Mouse (Mus musculus) frontal cortex, postnatal 25 days (tissue): ENCODE data around the gene Cldn4.
"Not testable (repeated sequence)": the region's sequence is repeated elsewhere in the genome, so short reads cannot be mapped to it uniquely, and the experiment has no call there.

Experiments
- DNase-seq, 2 experiments: peaks; one replicate each; pipeline ENCODE4 v3.0.0; 2022; ENCODE audit warnings: low spot score in 2 of 2

Cldn4 gene

DNA sequence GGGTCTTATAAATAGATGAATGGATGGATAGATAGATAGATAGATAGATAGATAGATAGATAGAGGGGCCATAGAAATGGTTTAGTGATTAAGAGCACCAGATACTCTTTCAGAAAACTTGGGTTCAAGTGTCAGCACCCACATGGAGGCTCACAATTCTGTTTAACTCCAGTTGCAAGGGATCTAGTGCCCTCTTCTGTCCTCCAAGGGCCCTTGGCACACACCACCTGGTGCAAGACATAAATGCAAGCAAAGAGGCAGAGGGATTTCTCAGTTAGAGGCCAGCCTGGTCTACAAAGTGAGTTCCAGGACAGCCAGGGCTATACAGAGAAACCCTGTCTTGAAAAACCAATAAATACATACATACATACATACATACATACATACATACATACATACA is 17.9 kb upstream of the Cldn4 start:
- DNase-seq: not testable (repeated sequence)

DNA sequence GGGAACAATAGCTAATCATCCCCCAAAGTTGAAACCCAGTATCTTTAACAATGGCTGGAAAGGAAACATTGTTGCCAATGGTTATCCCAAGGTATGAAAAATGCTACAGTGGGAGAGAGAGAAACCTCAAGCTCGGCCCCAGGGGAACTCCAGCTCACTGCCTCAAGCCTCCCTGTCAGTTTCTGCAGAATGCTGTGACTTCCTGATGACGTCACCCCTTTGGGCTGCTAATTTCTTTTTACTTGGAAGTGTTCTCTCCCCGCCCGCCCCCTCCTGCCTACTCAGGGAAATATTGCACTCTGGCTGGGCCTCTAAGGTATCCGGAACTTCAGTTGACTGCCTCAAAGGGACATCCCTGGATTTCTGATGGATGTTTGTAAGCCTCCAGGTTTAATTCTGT is 16.8 kb upstream of the Cldn4 start:
- no peak for DNase-seq

DNA sequence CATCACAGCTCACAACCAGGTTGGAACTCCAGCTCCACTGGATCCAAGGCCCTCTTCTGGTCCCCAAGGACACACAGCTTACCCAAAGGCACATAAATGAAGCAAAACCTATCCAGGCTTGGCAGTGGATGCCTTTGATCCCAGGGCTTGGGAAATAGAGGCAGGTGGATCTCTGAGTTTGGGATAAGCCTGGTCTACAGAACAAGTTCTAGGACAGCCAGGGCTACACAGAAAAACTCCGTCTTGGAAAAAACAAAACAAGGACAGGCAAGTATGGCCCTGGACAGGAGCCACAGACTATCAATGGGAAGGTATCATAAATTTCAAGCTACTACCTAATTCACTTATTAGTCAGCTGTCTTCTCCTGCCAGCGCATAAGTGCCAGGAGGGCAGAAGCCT is 14.8 kb upstream of the Cldn4 start:
- no peak for DNase-seq

DNA sequence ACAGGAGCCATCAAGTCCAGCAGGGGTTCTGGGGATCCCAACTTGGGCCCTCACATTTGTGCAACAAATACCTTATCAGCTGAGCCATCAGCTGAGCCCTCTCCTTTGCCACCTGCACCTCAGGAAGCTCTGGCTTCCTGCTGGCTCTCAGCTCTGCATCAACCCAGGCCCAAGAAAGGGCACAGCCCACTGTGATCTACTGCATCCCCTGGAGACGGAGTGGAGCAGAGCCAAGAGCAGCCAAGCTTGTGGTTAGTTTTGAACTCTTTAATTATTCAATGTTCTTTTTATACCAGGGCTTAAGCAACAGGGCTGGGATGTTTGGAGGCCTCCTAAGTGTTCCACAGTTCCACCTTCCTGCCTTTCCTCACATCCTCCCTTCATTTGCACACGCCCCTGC is 13.7 kb upstream of the Cldn4 start:
- no peak for DNase-seq

DNA sequence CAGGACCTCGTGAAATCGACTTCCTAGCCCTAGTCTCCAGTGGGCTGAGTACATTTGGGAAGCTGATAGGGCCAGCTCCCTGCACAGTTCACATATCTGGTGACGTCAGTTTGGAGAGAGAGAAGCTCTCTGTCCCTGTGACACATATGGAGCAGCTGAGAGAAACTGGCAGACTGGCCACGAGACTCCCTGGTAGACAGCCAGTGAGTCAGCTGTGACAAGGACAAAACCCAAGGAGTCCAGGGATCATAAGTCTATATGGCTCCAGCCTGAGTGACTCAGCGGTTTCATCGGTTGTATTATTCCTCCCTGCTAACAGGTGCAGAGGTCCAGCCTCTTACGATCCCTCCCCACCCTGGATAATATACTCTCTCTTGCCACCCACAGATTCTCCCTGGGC is 12.4 kb upstream of the Cldn4 start:
- no peak for DNase-seq

DNA sequence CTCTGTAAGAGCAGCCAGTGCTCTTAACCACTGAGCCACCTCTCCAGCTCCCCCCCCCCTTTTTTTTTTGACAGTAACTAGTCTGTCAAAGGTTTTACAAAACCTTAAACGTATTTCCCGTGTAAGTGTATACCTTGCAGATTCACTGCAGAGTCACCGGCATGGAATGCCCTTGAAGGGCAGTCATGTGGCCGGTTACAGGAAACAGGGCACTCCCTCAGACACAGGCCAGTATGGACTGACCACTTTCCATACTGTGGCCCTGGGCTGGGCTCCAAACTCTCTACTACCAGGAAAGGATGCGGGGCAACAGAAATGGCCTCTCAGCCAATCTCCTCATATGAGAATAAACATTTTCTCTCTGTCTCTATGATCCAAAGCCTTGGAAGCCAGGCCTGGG is 8.8 kb upstream of the Cldn4 start:
- DNase-seq: no peak

DNA sequence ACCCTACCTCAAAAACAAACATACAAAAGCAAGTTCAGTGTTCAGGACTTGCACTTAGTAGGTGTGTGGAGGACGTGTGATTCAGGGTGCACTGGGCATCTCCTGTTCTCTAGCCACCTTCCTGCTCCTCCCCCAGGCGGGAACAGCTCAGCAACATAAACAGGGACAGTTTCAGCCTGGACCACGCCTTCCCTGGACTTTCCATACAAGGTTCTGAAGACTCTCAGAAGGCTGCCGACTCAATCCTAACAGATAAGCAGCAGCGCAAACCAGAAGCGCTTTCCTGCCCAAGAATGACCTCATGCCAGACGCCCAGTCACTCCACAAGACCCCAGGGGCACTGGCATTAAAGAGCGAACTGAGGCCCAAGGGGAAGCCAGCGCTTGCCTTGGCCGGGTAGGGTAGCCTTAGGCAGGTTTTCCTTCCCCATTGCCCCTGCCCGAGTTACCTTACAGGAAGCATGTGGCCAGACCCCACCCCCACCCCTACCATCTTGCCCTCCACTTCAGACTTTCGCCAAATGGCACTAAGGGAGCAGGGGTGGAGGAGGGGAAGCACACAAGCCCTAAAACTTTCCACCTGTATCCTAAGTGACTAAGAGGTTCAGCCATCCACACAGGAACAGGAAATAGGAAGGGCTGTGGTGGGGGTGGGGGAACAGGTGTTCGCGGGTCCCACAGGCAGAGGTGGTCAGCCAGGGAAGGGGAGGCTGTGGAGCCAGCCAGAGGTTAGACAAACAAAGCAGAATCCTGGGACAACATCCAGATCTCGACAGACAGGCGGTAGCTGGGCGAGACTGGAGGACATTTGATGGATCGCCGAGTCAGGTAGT is 4.5 kb upstream of the Cldn4 start:
- no peak for DNase-seq

DNA sequence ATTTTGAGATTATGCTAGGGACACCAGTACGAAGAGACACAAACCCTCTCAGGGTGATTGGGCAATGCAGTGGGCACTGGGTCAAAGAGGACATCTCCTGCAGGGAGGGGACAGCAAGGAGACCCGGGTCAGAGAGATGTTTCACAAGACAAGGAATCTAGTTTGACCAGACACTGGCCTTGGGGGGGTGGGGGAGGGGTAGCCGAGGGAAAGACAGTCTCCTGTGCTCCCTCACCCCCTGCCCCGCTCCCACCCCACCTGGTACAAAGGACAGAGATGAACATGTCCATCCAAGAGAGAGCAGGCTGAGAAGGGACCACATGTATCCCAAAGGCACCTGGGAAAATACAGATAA is 1.3 kb upstream of the Cldn4 start:
- no peak for DNase-seq

DNA sequence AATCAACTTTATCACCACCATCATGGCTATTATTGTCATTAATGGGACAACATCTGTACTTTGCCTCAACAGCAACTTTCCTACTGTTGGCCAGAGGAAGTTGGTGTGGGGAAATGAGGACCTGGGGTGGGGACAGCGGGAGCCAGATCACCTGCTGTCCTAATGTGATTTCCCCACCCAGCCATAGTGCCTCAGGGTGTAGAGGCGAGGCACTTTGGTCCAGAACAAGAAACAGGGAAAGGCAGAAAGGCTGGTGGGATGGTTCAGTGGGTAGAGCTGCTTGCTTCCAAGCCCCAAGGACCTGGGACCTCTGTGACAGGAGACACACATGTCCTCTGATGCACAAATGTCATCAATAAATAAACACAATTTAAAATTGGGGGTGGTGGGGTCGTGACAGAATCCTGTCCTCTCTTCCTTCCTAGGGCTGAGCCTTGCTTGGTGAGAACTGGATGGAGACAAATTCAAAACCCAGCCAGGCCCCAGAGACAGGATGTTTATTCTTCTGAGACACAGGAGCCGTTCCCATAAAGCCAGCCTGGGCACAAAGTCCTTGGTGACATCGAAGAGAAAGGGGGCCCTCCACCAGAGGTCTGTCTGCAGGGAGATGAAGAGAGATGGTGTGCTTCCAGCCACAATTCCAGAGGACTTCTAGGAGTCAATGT is 818 bp upstream of the Cldn4 start:
- no peak for DNase-seq

DNA sequence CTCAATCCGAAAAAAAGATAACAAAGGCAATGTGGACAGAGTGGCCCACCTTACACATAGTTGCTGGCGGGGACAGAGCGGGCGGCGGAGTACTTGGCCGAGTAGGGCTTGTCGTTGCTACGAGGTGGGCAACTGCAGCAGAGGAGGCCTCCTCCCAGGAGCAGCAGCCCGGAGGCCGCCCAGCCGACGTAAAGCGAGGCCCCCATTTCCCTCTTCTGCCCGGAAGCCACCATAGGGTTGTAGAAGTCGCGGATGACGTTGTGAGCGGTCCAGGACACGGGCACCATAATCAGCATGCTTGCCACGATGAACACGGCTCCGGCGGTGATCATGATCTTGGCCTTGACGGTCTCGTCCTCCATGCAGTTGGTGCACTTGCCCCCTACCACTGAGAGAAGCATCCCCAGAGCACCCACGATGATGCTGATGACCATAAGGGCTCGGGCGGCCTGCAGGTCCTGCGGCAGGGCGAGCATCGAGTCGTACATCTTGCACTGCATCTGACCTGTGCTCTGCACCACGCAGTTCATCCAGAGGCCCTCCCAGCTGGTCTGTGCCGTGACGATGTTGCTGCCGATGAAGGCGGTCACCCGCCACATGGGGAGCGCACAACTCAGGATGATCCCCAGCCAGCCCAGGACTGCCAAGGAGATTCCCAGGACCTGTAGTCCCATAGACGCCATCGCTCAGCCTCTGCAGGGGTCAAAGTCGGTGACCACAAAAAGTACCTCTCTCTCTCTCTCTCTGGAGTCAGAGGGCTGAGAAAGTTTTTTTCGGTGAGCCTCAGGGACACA is 474 bp downstream of the Cldn4 start:
- no peak for DNase-seq

DNA sequence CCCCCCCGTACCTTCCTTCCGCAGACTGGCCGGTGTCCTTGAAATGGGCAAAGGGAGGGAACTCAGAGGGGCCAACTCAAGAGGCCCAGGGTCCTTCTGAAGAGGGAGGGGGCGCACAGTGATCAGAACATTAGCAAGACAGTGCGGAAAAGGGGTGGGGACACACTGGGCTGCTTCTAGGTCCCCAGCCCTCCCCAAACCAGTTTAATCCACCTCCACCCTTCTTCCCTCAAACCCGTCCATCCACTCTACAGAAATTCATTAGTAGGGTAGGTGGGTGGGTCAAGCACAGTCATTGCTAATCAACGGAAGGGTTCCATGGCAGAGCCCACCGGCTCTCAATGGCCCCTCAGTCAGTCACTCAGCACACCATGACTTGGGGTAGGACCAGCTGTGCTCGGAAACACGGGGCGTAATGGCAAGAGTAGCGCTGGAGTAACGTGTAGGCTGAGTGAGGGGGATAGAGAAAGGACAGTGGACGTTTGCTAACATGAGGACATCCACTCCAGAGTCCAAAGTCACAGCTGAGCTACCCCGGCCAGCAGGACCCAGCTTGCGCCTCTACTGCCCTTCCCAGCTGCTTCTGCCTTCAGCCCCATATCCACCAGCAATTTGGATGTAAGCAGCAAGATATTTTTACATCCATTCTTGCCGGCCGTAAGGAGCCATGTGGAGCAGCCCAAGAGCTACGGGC is 1.3 kb downstream of the Cldn4 start:
- DNase-seq: no peak

DNA sequence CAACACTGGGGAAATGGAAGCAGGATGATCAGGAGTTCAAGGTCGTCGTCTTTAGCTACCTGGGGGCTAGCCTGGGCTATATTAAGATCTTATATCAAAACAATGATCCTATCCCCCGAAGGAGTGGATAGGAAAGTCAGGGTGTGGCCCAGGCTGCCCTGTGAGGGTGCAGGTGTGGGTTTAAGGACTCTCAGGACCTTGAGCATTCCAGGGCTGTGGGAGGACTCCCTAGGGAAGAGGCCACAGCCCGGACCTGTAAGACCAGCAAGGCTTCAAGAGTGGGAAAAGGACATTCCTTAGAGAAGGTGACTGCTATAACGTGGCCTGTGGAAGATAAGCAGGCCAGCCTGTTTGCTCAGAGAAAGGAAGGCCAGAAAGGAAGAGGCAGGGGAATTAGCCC is 2.6 kb downstream of the Cldn4 start:
- DNase-seq: no peak

DNA sequence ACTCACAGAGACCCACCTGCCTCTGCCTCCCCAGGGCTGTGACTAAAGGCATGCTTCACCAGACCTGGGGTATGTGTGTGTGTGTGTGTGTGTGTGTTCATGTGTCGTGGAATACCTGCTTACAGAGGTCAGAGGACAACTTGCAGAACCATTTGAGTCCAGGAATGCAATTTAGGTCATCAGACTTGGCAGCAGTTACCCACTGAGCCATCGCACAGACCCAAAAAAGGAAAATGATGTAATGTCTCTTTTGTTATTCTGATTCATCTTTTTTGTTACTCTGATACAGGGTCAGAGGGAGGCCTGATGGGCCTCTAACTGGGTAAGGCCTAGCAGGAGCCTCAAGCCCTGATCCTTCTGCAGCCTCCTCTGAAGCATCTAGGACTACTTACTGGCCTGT is 4.0 kb downstream of the Cldn4 start:
- no peak for DNase-seq

DNA sequence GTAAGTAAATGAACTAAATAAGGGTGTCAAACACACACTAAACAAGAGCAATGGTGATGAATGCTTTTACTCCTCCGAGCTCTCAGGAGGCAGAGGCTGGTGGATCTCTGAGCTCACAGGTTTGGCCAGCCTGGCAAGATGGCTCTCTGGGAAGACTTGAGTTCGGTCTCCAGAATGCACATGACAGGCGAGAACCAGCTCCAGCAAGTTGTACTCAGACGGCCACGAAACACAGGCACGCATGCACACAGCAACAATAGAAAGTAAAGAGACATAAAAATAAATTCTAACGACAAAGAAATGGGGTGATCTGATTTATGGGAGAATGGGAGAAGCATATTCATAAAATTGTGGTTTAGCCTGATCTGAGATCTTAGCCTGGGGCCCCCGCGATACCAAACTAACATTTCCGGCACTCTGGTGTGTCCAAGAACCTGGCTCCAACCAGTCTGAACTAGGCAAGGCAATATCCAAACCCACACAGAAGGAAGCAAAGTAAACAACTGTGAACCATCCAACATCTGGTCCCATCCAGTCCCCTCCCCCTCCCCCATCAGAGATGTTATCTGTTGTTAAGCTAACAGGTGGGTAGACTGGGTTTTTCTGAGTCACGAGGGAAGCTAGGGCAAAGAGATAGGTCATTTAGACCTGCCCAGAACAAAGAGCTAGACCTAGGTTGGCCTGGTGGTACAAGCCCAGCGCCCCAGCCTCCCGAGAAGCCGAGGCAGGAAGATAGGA is 5.1 kb downstream of the Cldn4 start:
- DNase-seq: no peak

DNA sequence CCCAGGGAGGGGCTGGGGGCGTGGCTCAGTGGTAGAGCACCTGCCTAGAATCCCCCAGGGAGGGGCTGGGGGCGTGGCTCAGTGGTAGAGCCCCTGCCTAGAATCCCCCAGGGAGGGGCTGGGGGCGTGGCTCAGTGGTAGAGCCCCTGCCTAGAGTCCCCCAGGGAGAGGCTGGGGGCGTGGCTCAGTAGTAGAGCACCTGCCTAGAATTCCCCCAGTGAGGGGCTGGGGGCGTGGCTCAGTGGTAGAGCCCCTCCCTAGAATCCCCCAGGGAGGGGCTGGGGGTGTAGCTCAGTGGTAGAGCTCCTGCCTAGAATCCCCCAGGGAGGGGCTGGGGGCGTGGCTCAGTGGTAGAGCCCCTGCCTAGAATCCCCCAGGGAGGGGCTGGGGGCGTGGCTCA is 7.2 kb downstream of the Cldn4 start:
- DNase-seq: not testable (repeated sequence)

DNA sequence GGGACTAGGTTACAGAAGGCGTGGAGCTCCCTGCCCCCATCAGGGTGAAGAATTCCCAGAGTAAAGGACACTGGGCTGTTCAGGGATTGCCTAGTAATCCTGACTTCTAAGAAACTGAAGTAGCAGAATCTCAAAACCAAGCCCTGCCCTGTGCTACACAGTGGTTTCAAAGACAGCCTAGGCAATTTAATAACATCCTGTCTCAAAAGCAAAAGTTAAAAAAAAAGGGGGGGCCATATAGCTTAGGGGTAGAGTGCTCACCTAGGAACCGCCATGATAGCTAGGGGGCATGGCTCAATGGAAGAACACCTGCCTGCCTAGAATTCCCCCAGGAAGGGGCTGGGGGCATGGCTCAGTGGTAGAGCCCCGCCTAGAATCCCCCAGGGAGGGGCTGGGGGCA is 7.7 kb downstream of the Cldn4 start:
- no peak for DNase-seq

DNA sequence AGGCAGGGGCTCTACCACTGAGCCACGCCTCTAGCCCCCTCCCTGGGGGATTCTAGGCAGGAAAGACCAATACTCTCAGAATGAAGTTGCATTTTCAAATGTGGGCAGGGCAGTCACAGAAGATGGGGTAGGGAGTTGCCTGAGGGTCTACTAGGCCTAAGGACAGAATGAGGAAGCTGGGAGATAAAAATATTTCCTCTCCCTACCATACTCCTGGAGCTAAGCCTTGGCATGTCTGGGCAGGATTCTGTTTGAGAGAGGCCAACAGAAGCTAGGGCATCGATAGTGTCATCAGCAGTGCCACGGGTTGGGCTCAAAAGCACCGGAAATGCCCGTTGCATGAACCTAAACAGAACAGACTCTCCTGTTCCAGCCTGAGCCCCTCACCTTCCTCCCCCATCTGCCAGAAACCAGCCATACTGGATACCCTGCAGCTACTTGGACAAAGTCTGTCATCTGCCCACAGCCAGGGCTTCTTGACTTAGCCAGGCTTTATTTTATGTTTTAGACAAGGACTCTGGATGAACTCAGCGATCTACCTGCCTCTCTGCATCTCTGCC is 10.0 kb downstream of the Cldn4 start:
- DNase-seq: no peak

DNA sequence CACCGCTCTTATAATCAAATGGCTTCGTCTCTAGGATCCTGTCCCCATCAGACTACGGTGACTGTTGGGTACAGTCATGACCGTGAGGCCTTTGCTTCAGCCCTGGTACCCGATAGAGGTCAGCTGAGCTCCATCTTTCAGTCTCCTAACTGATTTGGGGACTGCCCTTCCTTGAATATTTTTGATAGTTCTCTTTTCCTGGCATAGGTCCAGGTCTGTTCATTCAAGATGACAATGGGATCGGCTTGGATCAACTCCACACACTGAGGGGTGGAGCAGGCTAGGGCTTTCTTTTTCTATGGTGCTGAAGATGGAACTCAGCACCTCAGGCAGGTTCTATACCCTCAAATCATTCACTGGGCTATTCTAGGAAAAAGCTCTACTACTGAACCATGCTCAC is 10.7 kb downstream of the Cldn4 start:
- DNase-seq: no peak

DNA sequence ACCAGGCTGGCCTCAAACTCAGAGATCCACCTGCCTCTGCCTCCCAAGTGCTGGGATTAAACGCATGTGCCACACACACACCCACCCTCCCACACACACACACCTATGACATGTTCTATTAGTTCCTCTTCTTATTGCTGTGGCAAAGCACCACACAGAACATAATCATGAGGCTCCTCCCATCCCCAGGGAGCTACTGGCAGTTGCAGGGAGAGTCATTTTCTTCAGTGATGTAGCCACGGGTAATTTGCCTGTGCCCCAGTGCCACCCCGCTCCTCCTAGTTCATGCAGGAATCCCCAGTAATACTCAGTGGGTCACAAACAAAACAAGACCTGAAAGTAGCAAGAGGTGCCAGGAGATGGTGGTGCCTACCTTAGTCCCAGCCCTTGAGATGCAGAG is 12.1 kb downstream of the Cldn4 start:
- DNase-seq: no peak

DNA sequence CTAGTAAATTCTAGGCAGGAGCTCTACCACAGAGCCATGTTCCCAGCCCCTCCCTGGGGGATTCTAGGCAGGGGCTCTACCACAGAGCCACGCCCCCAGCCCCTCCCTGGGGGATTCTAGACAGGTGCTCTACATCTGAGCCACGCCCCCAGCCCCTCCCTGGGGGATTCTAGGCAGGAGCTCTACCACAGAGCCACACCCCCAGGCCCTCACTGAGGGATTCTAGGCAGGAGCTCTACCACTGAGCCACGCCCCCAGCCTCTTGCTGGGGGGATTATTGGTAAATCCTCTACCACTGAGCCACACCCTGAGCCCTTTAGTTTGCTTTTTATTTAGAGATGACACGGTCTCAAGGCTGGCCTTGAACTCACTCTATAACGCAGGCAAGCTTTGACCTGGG is 13.0 kb downstream of the Cldn4 start:
- DNase-seq: not testable (repeated sequence)

DNA sequence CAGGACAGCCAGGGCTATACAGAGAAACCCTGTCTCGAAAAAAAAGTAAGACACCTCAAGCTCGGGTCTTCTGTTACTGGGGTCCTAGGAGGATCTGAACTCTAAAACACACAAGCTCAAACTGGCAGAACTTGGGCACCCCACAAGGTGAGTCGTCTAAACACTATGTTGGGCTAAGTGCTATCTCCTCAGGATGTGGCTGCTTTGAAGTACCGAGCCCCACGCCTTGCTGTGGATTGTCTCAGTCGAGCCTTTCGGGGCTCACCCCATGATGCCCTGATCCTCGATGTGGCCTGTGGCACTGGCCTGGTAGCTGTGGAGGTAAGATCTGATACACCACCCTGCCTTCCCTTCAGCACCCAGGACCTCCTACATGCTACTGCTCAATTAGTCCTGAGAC is 13.5 kb downstream of the Cldn4 start:
- no peak for DNase-seq
